Mouse (Mus musculus) layer of hippocampus, adult 9-10 months (tissue): ENCODE data around the gene Fgf22.

Experiments
- DNase-seq: peaks from one replicate; pipeline ENCODE4 v3.0.0; 2022; ENCODE audit warnings: low spot score

The Fgf22 gene

GRCm38 (mm10) chr10:79767372-79768244, 12.7 kb downstream of the Fgf22 start:
- DNase-seq: peak; percentile 81

- DNase-seq: peak; percentile 63
These were observed 13.5 kb downstream of the Fgf22 start for GRCm38 (mm10) chr10:79768400-79768799.

GRCm38 (mm10) chr10:79769329-79769728, 14.5 kb downstream of the Fgf22 start:
- DNase-seq: no peak

GRCm38 (mm10) chr10:79772320-79772719, 17.4 kb downstream of the Fgf22 start:
- no peak for DNase-seq

GRCm38 (mm10) chr10:79773208-79773607, 18.3 kb downstream of the Fgf22 start:
- no peak for DNase-seq

GRCm38 (mm10) chr10:79774486-79775279, 19.8 kb downstream of the Fgf22 start:
- DNase-seq: no peak

GRCm38 (mm10) chr10:79777103-79777531, 22.2 kb downstream of the Fgf22 start, which contains the start of gene Fstl3:
Gene Fstl3, plus strand, starts transcription at chr10:79777272.
- DNase-seq: no peak

- no peak for DNase-seq
These were observed 23.1 kb downstream of the Fgf22 start for GRCm38 (mm10) chr10:79778006-79778405.

GRCm38 (mm10) chr10:79779193-79779592, 24.3 kb downstream of the Fgf22 start:
- no peak for DNase-seq

- peak; percentile 92 for DNase-seq
These were observed 25.1 kb downstream of the Fgf22 start for GRCm38 (mm10) chr10:79779784-79780663.

- no peak for DNase-seq
These were observed 25.8 kb downstream of the Fgf22 start for GRCm38 (mm10) chr10:79780664-79781015.

GRCm38 (mm10) chr10:79781139-79781538, 26.3 kb downstream of the Fgf22 start:
- DNase-seq: no peak

- no peak for DNase-seq
These were observed 27.1 kb downstream of the Fgf22 start for GRCm38 (mm10) chr10:79781956-79782355.

- no peak for DNase-seq
These were observed 28.2 kb downstream of the Fgf22 start for GRCm38 (mm10) chr10:79783050-79783449.

GRCm38 (mm10) chr10:79783920-79784800, 29.3 kb downstream of the Fgf22 start:
- no peak for DNase-seq

- no peak for DNase-seq
These were observed 33.7 kb downstream of the Fgf22 start for GRCm38 (mm10) chr10:79788386-79789158.

- DNase-seq: no peak
These were observed 34.7 kb downstream of the Fgf22 start for GRCm38 (mm10) chr10:79789581-79789980.

- DNase-seq: no peak
These were observed 36.0 kb downstream of the Fgf22 start, which contains the start of gene Prss57 for GRCm38 (mm10) chr10:79790861-79791260. Gene Prss57, minus strand, starts transcription at chr10:79790961.

- DNase-seq: no peak
These were observed 37.6 kb downstream of the Fgf22 start for GRCm38 (mm10) chr10:79792339-79793040.
